Mouse (Mus musculus): ENCODE data around the gene Lztr1. TPM values are rescaled to one million over a fixed set of nuclear protein-coding genes. Genes with fewer than 3 reads are reported as not detected.

Lztr1 gene
- 31.8 and 40.5 TPM in 2 replicates for polyA plus RNA-seq (2012; ENCODE audit: low replicate concordance)

GRCm38 (mm10) chr16:17508546-17509239 lies at the start of gene Lztr1:
Gene Lztr1, plus strand, starts transcription at chr16:17508688.

GRCm38 (mm10) chr16:17489469-17490111 lies 18.9 kb upstream of the Lztr1 start, which contains the start of gene Aifm3:
Gene Aifm3, plus strand, starts transcription at chr16:17489611.

GRCm38 (mm10) chr16:17530640-17531288 lies 22.3 kb downstream of the Lztr1 start, which contains the start of gene Thap7:
Gene Thap7, minus strand, starts transcription at chr16:17531136.

GRCm38 (mm10) chr16:17561128-17561750 lies 52.8 kb downstream of the Lztr1 start, which contains the start of gene Lrrc74b:
Gene Lrrc74b, minus strand, starts transcription at chr16:17561247.

GRCm38 (mm10) chr16:17561751-17562208 lies 53.3 kb downstream of the Lztr1 start, which contains the start of gene P2rx6:
Gene P2rx6, plus strand, starts transcription at chr16:17561885.

Other genes with a start within 250 kb of the Lztr1 start
- gene Tmem191c, start 232.6 kb upstream of the Lztr1 start, polyA plus RNA-seq (2012; ENCODE audit: low replicate concordance), result 17.8 and 50.5 TPM in 2 replicates
- gene Serpind1, start 177.3 kb upstream of the Lztr1 start, polyA plus RNA-seq (2012; ENCODE audit: low replicate concordance), result not detected in 2 replicates
- 10.6 and 14.6 TPM in 2 replicates for gene Snap29, start 102.7 kb upstream of the Lztr1 start, polyA plus RNA-seq (2012; ENCODE audit: low replicate concordance)
- 11.3 and 38.5 TPM in 2 replicates for gene Pi4ka, start 102.4 kb upstream of the Lztr1 start, polyA plus RNA-seq (2012; ENCODE audit: low replicate concordance)
- gene Crkl, start 56.7 kb upstream of the Lztr1 start, polyA plus RNA-seq (2012; ENCODE audit: low replicate concordance), result 26.5 and 55.6 TPM in 2 replicates
- gene Aifm3, start 19.1 kb upstream of the Lztr1 start, polyA plus RNA-seq (2012; ENCODE audit: low replicate concordance), result not detected in 2 replicates
- gene Thap7, start 22.4 kb downstream of the Lztr1 start, polyA plus RNA-seq (2012; ENCODE audit: low replicate concordance), result 135 and 167 TPM in 2 replicates
- not detected in 2 replicates for gene Lrrc74b, start 52.6 kb downstream of the Lztr1 start, polyA plus RNA-seq (2012; ENCODE audit: low replicate concordance)
- 0.04 TPM in 1 of 2 replicates, not detected in the other for gene P2rx6, start 53.2 kb downstream of the Lztr1 start, polyA plus RNA-seq (2012; ENCODE audit: low replicate concordance)
- gene Slc7a4, start 74.5 kb downstream of the Lztr1 start, polyA plus RNA-seq (2012; ENCODE audit: low replicate concordance), result 0.38 and 0.89 TPM in 2 replicates
- gene Smpd4, start 110.7 kb downstream of the Lztr1 start, polyA plus RNA-seq (2012; ENCODE audit: low replicate concordance), result 4.3 and 26.9 TPM in 2 replicates
- gene Ccdc74a, start 137.8 kb downstream of the Lztr1 start, polyA plus RNA-seq (2012; ENCODE audit: low replicate concordance), result 0.43 and 5.8 TPM in 2 replicates
- 168 and 199 TPM in 2 replicates for gene Med15, start 224.2 kb downstream of the Lztr1 start, polyA plus RNA-seq (2012; ENCODE audit: low replicate concordance)

All from hematopoietic multipotent progenitor cell, adult 10-12 weeks (in vitro differentiated cells).